Mouse (Mus musculus): ENCODE measurements around the gene Cxxc4. TPM values are rescaled to one million over a fixed set of nuclear protein-coding genes. Genes with fewer than 3 reads are reported as not detected.
A peak's percentile ranks its signal among the peaks of the same experiment; 100 is the strongest.

The Cxxc4 gene
- polyA plus RNA-seq, 1 experiment = 0.02 TPM

- no peaks in the 10 kb centered on the region for H3K79me2 ChIP-seq (ENCODE audit: control insufficient read depth, insufficient read depth)
- no peaks in the 10 kb centered on the region for H3K27me3 ChIP-seq (ENCODE audit: control insufficient read depth, insufficient read depth, insufficient read length)
- no peaks in the 10 kb centered on the region for H3K79me3 ChIP-seq (ENCODE audit: low read depth)
- no peak for TF ChIP-seq USF1 (IDR thresholded peaks at IDR 0.05; ENCODE audit: low read depth)
- TF ChIP-seq FOSL1 (IDR thresholded peaks at IDR 0.05; ENCODE audit: insufficient read depth, low read length, poor library complexity, severe bottlenecking) = no peak
- no peak for TF ChIP-seq MYOD1 (IDR thresholded peaks at IDR 0.05; ENCODE audit: control insufficient read depth, insufficient read length, low read depth)
- TF ChIP-seq CEBPB (IDR thresholded peaks at IDR 0.05; ENCODE audit: low read depth) = no peak
- no peak for TF ChIP-seq CTCF (IDR thresholded peaks at IDR 0.05; ENCODE audit: control insufficient read depth, insufficient read depth, insufficient read length)
- TF ChIP-seq MAX (IDR thresholded peaks at IDR 0.05) = no peak
- no peak for TF ChIP-seq MYOG (IDR thresholded peaks at IDR 0.05; ENCODE audit: control insufficient read depth, extremely low read depth, insufficient read length)
- H3K4me3 ChIP-seq (ENCODE audit: insufficient read depth, poor library complexity, severe bottlenecking) = peak overlapping the region; percentile 14
- no peaks in the 10 kb centered on the region for H3K36me3 ChIP-seq (ENCODE audit: control insufficient read depth, insufficient read depth)
- no peak overlapping the region for H3ac ChIP-seq (ENCODE audit: control insufficient read depth, insufficient read length, low read depth)
Observed at GRCm38 (mm10) chr3:134239971-134240717, 3.9 kb downstream of the Cxxc4 start.

DNA sequence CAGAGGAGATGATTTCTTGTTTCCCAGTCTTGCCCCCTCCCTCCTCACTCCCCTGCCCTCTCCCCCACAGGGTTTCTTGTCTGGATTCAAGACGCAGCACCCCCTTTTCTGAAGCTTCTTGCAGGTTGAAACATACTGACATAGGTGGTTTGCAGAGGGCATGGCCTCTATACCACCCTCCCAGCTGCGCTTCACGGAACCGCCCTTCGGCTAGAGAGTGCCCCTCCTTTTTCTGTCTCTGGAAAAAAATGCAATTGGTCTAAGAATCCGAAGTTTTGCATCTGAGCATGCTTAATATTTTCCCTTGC is 4.4 kb downstream of the Cxxc4 start:
- Histone ChIP-seq H3ac (ENCODE audit: control insufficient read depth, insufficient read length, low read depth) (no peak overlapping the region), H3K27me3 (ENCODE audit: control insufficient read depth, insufficient read depth, insufficient read length) (no peaks in the 10 kb centered on the region), H3K4me3 (ENCODE audit: insufficient read depth, poor library complexity, severe bottlenecking) (no peak overlapping the region), H3K36me3 (ENCODE audit: control insufficient read depth, insufficient read depth) (no peaks in the 10 kb centered on the region), H3K79me2 (ENCODE audit: control insufficient read depth, insufficient read depth) (no peaks in the 10 kb centered on the region), H3K79me3 (ENCODE audit: low read depth) (no peaks in the 10 kb centered on the region)
- TF ChIP-seq USF1 (IDR thresholded peaks at IDR 0.05; ENCODE audit: low read depth) (no peak), MYOD1 (IDR thresholded peaks at IDR 0.05; ENCODE audit: control insufficient read depth, insufficient read length, low read depth) (no peak), CTCF (IDR thresholded peaks at IDR 0.05; ENCODE audit: control insufficient read depth, insufficient read depth, insufficient read length) (no peak), MYOG (IDR thresholded peaks at IDR 0.05; ENCODE audit: control insufficient read depth, extremely low read depth, insufficient read length) (no peak), MAX (IDR thresholded peaks at IDR 0.05) (no peak), CEBPB (IDR thresholded peaks at IDR 0.05; ENCODE audit: low read depth) (no peak), FOSL1 (IDR thresholded peaks at IDR 0.05; ENCODE audit: insufficient read depth, low read length, poor library complexity, severe bottlenecking) (no peak)

- H3K36me3 ChIP-seq (ENCODE audit: control insufficient read depth, insufficient read depth) = no peaks in the 10 kb centered on the region
- H3K27me3 ChIP-seq (ENCODE audit: control insufficient read depth, insufficient read depth, insufficient read length) = no peaks in the 10 kb centered on the region
- H3K79me3 ChIP-seq (ENCODE audit: low read depth) = no peaks in the 10 kb centered on the region
- no peak overlapping the region for H3ac ChIP-seq (ENCODE audit: control insufficient read depth, insufficient read length, low read depth)
- H3K4me3 ChIP-seq (ENCODE audit: insufficient read depth, poor library complexity, severe bottlenecking) = no peak overlapping the region
- TF ChIP-seq USF1 (IDR thresholded peaks at IDR 0.05; ENCODE audit: low read depth) (no peak), CEBPB (IDR thresholded peaks at IDR 0.05; ENCODE audit: low read depth) (no peak), FOSL1 (IDR thresholded peaks at IDR 0.05; ENCODE audit: insufficient read depth, low read length, poor library complexity, severe bottlenecking) (no peak), MAX (IDR thresholded peaks at IDR 0.05) (no peak), MYOD1 (IDR thresholded peaks at IDR 0.05; ENCODE audit: control insufficient read depth, insufficient read length, low read depth) (no peak)
- no peaks in the 10 kb centered on the region for H3K79me2 ChIP-seq (ENCODE audit: control insufficient read depth, insufficient read depth)
Observed at GRCm38 (mm10) chr3:134243168-134243849, 7.0 kb downstream of the Cxxc4 start.

DNA sequence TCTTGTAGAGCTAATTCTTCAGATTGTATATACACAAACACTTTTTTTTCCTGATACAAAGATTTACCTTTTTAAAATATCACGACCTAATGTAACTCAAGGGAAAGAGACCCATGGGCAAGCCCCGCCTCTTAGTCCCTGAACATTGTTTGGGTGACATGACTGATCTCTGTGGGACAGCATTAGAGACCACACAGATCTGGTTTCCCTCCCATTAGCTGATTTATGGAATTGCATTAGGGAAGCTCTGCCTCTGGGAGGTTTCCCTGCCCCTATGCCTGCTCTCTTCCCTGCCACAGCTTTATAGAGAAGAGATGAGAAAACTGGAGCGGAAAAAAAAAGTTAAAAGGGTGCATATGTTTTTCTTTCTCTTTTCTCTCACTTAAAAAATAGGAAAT is 7.6 kb downstream of the Cxxc4 start:
- Histone ChIP-seq H3K79me2 (ENCODE audit: control insufficient read depth, insufficient read depth) (no peaks in the 10 kb centered on the region), H3K36me3 (ENCODE audit: control insufficient read depth, insufficient read depth) (no peaks in the 10 kb centered on the region), H3K79me3 (ENCODE audit: low read depth) (no peaks in the 10 kb centered on the region), H3ac (ENCODE audit: control insufficient read depth, insufficient read length, low read depth) (no peak overlapping the region), H3K27me3 (ENCODE audit: control insufficient read depth, insufficient read depth, insufficient read length) (no peaks in the 10 kb centered on the region), H3K4me3 (ENCODE audit: insufficient read depth, poor library complexity, severe bottlenecking) (no peak overlapping the region)
- no peak for TF ChIP-seq USF1 (IDR thresholded peaks at IDR 0.05; ENCODE audit: low read depth)

GRCm38 (mm10) chr3:134254221-134254620 is 17.9 kb downstream of the Cxxc4 start:
- Histone ChIP-seq H3K79me3 (ENCODE audit: low read depth) (no peaks in the 10 kb centered on the region), H3K36me3 (ENCODE audit: control insufficient read depth, insufficient read depth) (no peaks in the 10 kb centered on the region)

GRCm38 (mm10) chr3:134258715-134259114 is 22.4 kb downstream of the Cxxc4 start:
- H3K4me3 ChIP-seq (ENCODE audit: insufficient read depth, poor library complexity, severe bottlenecking) = no peak overlapping the region
- no peaks in the 10 kb centered on the region for H3K36me3 ChIP-seq (ENCODE audit: control insufficient read depth, insufficient read depth)
- H3ac ChIP-seq (ENCODE audit: control insufficient read depth, insufficient read length, low read depth) = no peak overlapping the region
- TF ChIP-seq MAX (IDR thresholded peaks at IDR 0.05) (no peak), CEBPB (IDR thresholded peaks at IDR 0.05; ENCODE audit: low read depth) (no peak), USF1 (IDR thresholded peaks at IDR 0.05; ENCODE audit: low read depth) (no peak), MYOD1 (IDR thresholded peaks at IDR 0.05; ENCODE audit: control insufficient read depth, insufficient read length, low read depth) (no peak), FOSL1 (IDR thresholded peaks at IDR 0.05; ENCODE audit: insufficient read depth, low read length, poor library complexity, severe bottlenecking) (no peak), MYOG (IDR thresholded peaks at IDR 0.05; ENCODE audit: control insufficient read depth, extremely low read depth, insufficient read length) (no peak), CTCF (IDR thresholded peaks at IDR 0.05; ENCODE audit: control insufficient read depth, insufficient read depth, insufficient read length) (no peak)
- H3K79me2 ChIP-seq (ENCODE audit: control insufficient read depth, insufficient read depth) = no peaks in the 10 kb centered on the region
- H3K27me3 ChIP-seq (ENCODE audit: control insufficient read depth, insufficient read depth, insufficient read length) = no peaks in the 10 kb centered on the region
- H3K79me3 ChIP-seq (ENCODE audit: low read depth) = no peaks in the 10 kb centered on the region

More at GRCm38 (mm10) chr3:134254221-134254620, 17.9 kb downstream of the Cxxc4 start:
- Histone ChIP-seq H3K27me3 (ENCODE audit: control insufficient read depth, insufficient read depth, insufficient read length) (no peaks in the 10 kb centered on the region), H3K4me3 (ENCODE audit: insufficient read depth, poor library complexity, severe bottlenecking) (no peak overlapping the region), H3K79me2 (ENCODE audit: control insufficient read depth, insufficient read depth) (no peaks in the 10 kb centered on the region), H3ac (ENCODE audit: control insufficient read depth, insufficient read length, low read depth) (no peak overlapping the region)
- no peak for TF ChIP-seq CEBPB (IDR thresholded peaks at IDR 0.05; ENCODE audit: low read depth)
- TF ChIP-seq USF1 (IDR thresholded peaks at IDR 0.05; ENCODE audit: low read depth) = no peak
- no peak for TF ChIP-seq MYOG (IDR thresholded peaks at IDR 0.05; ENCODE audit: control insufficient read depth, extremely low read depth, insufficient read length)
- no peak for TF ChIP-seq MAX (IDR thresholded peaks at IDR 0.05)
- no peak for TF ChIP-seq MYOD1 (IDR thresholded peaks at IDR 0.05; ENCODE audit: control insufficient read depth, insufficient read length, low read depth)
- TF ChIP-seq FOSL1 (IDR thresholded peaks at IDR 0.05; ENCODE audit: insufficient read depth, low read length, poor library complexity, severe bottlenecking) = no peak
- TF ChIP-seq CTCF (IDR thresholded peaks at IDR 0.05; ENCODE audit: control insufficient read depth, insufficient read depth, insufficient read length) = no peak
